Mouse (Mus musculus): Measurements from ENCODE around the gene Noc3l. TPM values are rescaled to one million over a fixed set of nuclear protein-coding genes. Genes with fewer than 3 reads are reported as not detected.

The Noc3l gene
- polyA plus RNA-seq, 1 experiment from 2014 or later = 12.3 TPM

- Histone ChIP-seq H3K27me3 (ENCODE audit: control insufficient read depth, insufficient read depth, low read length) (no peaks in the 10 kb centered on the region), H3K9ac (ENCODE audit: low read depth, low read length) (no peak overlapping the region), H3K4me2 (replicated peaks; ENCODE audit: low read depth, low read length) (no peak overlapping the region), H3K36me3 (ENCODE audit: control insufficient read depth, insufficient read depth, low read length) (peaks cover 8% of the 10 kb centered on the region; the same call in 1 of the 2 replicates), H3K27ac (ENCODE audit: low read depth, low read length) (no peak overlapping the region), H3K4me1 (ENCODE audit: control insufficient read depth, insufficient read depth, low read length) (peaks cover 4% of the 10 kb centered on the region; the same call in 1 of the 2 replicates), H3K9me3 (ENCODE audit: control insufficient read depth, low read length) (no peaks in the 10 kb centered on the region), H3K4me3 (ENCODE audit: low read length) (no peak overlapping the region)
- no peak for ATAC-seq (ENCODE audit: low FRiP score, low TSS enrichment)
- WGBS = 81% methylated on average over 4 of the region's 4 CpGs
Measured at GRCm38 (mm10) chr19:38820186-38820804, 1.3 kb upstream of the Noc3l start.

GRCm38 (mm10) chr19:38819427-38819802 lies 378 bp upstream of the Noc3l start:
- Histone ChIP-seq H3K36me3 (ENCODE audit: control insufficient read depth, insufficient read depth, low read length) (peaks cover 15% of the 10 kb centered on the region; the same call in 1 of the 2 replicates), H3K9ac (ENCODE audit: low read depth, low read length) (peak overlapping the region; percentile 79), H3K27ac (ENCODE audit: low read depth, low read length) (peak overlapping the region; percentile 47; the same call in 1 of the 2 replicates), H3K4me2 (replicated peaks; ENCODE audit: low read depth, low read length) (peak overlapping the region; percentile 82), H3K9me3 (ENCODE audit: control insufficient read depth, low read length) (no peaks in the 10 kb centered on the region), H3K27me3 (ENCODE audit: control insufficient read depth, insufficient read depth, low read length) (no peaks in the 10 kb centered on the region), H3K4me1 (ENCODE audit: control insufficient read depth, insufficient read depth, low read length) (peaks cover 4% of the 10 kb centered on the region; the same call in 1 of the 2 replicates), H3K4me3 (ENCODE audit: low read length) (peak overlapping the region; percentile 88)
- 19% methylated on average over 16 of the region's 16 CpGs for WGBS
- peak; percentile 66 for ATAC-seq (ENCODE audit: low FRiP score, low TSS enrichment)

GRCm38 (mm10) chr19:38818191-38818590 lies 846 bp downstream of the Noc3l start:
- peaks cover 26% of the 10 kb centered on the region; the same call in 1 of the 2 replicates for H3K36me3 ChIP-seq (ENCODE audit: control insufficient read depth, insufficient read depth, low read length)
- peak overlapping the region; percentile 88 for H3K4me3 ChIP-seq (ENCODE audit: low read length)
- WGBS = 40% methylated on average over 8 of the region's 8 CpGs
- H3K27me3 ChIP-seq (ENCODE audit: control insufficient read depth, insufficient read depth, low read length) = no peaks in the 10 kb centered on the region
- H3K27ac ChIP-seq (ENCODE audit: low read depth, low read length) = no peak overlapping the region
- peak overlapping the region; percentile 79 for H3K9ac ChIP-seq (ENCODE audit: low read depth, low read length)
- ATAC-seq (ENCODE audit: low FRiP score, low TSS enrichment) = no peak
- H3K9me3 ChIP-seq (ENCODE audit: control insufficient read depth, low read length) = no peaks in the 10 kb centered on the region
- H3K4me1 ChIP-seq (ENCODE audit: control insufficient read depth, insufficient read depth, low read length) = peaks cover 4% of the 10 kb centered on the region; the same call in 1 of the 2 replicates
- peak overlapping the region; percentile 82 for H3K4me2 ChIP-seq (replicated peaks; ENCODE audit: low read depth, low read length)

- Histone ChIP-seq H3K36me3 (ENCODE audit: control insufficient read depth, insufficient read depth, low read length) (peaks cover 80% of the 10 kb centered on the region), H3K27me3 (ENCODE audit: control insufficient read depth, insufficient read depth, low read length) (no peaks in the 10 kb centered on the region), H3K4me1 (ENCODE audit: control insufficient read depth, insufficient read depth, low read length) (no peaks in the 10 kb centered on the region), H3K9me3 (ENCODE audit: control insufficient read depth, low read length) (no peaks in the 10 kb centered on the region), H3K9ac (ENCODE audit: low read depth, low read length) (no peak overlapping the region), H3K27ac (ENCODE audit: low read depth, low read length) (no peak overlapping the region), H3K4me2 (replicated peaks; ENCODE audit: low read depth, low read length) (no peak overlapping the region), H3K4me3 (ENCODE audit: low read length) (no peak overlapping the region)
- 92% methylated on average over 6 of the region's 6 CpGs for WGBS
- ATAC-seq (ENCODE audit: low FRiP score, low TSS enrichment) = no peak
Measured at GRCm38 (mm10) chr19:38798801-38799200, 20.2 kb downstream of the Noc3l start.

- Histone ChIP-seq H3K36me3 (ENCODE audit: control insufficient read depth, insufficient read depth, low read length) (peaks cover 80% of the 10 kb centered on the region), H3K4me2 (replicated peaks; ENCODE audit: low read depth, low read length) (no peak overlapping the region), H3K4me3 (ENCODE audit: low read length) (no peak overlapping the region), H3K4me1 (ENCODE audit: control insufficient read depth, insufficient read depth, low read length) (no peaks in the 10 kb centered on the region), H3K9me3 (ENCODE audit: control insufficient read depth, low read length) (no peaks in the 10 kb centered on the region), H3K27me3 (ENCODE audit: control insufficient read depth, insufficient read depth, low read length) (no peaks in the 10 kb centered on the region), H3K9ac (ENCODE audit: low read depth, low read length) (no peak overlapping the region), H3K27ac (ENCODE audit: low read depth, low read length) (no peak overlapping the region)
- WGBS = 89% methylated on average over 1 of the region's 1 CpGs
- ATAC-seq (ENCODE audit: low FRiP score, low TSS enrichment) = no peak
Measured at GRCm38 (mm10) chr19:38798291-38798690, 20.7 kb downstream of the Noc3l start.

GRCm38 (mm10) chr19:38796546-38796945 lies 22.5 kb downstream of the Noc3l start:
- H3K27me3 ChIP-seq (ENCODE audit: control insufficient read depth, insufficient read depth, low read length) = no peaks in the 10 kb centered on the region
- H3K4me1 ChIP-seq (ENCODE audit: control insufficient read depth, insufficient read depth, low read length) = no peaks in the 10 kb centered on the region
- no peak overlapping the region for H3K4me3 ChIP-seq (ENCODE audit: low read length)
- H3K9ac ChIP-seq (ENCODE audit: low read depth, low read length) = no peak overlapping the region
- no peak overlapping the region for H3K4me2 ChIP-seq (replicated peaks; ENCODE audit: low read depth, low read length)
- no peaks in the 10 kb centered on the region for H3K9me3 ChIP-seq (ENCODE audit: control insufficient read depth, low read length)
- H3K36me3 ChIP-seq (ENCODE audit: control insufficient read depth, insufficient read depth, low read length) = peaks cover 77% of the 10 kb centered on the region
- no peak for ATAC-seq (ENCODE audit: low FRiP score, low TSS enrichment)
- H3K27ac ChIP-seq (ENCODE audit: low read depth, low read length) = no peak overlapping the region
- WGBS = 52% methylated on average over 5 of the region's 5 CpGs

- Histone ChIP-seq H3K27me3 (ENCODE audit: control insufficient read depth, insufficient read depth, low read length) (no peaks in the 10 kb centered on the region), H3K36me3 (ENCODE audit: control insufficient read depth, insufficient read depth, low read length) (peaks cover 87% of the 10 kb centered on the region), H3K27ac (ENCODE audit: low read depth, low read length) (no peak overlapping the region), H3K9me3 (ENCODE audit: control insufficient read depth, low read length) (no peaks in the 10 kb centered on the region), H3K4me2 (replicated peaks; ENCODE audit: low read depth, low read length) (no peak overlapping the region), H3K4me3 (ENCODE audit: low read length) (no peak overlapping the region), H3K4me1 (ENCODE audit: control insufficient read depth, insufficient read depth, low read length) (no peaks in the 10 kb centered on the region), H3K9ac (ENCODE audit: low read depth, low read length) (no peak overlapping the region)
- ATAC-seq (ENCODE audit: low FRiP score, low TSS enrichment) = no peak
- 95% methylated on average over 7 of the region's 7 CpGs for WGBS
Measured at GRCm38 (mm10) chr19:38793563-38794045, 25.4 kb downstream of the Noc3l start.

- no peak overlapping the region for H3K4me2 ChIP-seq (replicated peaks; ENCODE audit: low read depth, low read length)
- no peaks in the 10 kb centered on the region for H3K9me3 ChIP-seq (ENCODE audit: control insufficient read depth, low read length)
- H3K4me3 ChIP-seq (ENCODE audit: low read length) = no peak overlapping the region
- peaks cover 43% of the 10 kb centered on the region for H3K36me3 ChIP-seq (ENCODE audit: control insufficient read depth, insufficient read depth, low read length)
- no peak overlapping the region for H3K9ac ChIP-seq (ENCODE audit: low read depth, low read length)
- H3K4me1 ChIP-seq (ENCODE audit: control insufficient read depth, insufficient read depth, low read length) = no peaks in the 10 kb centered on the region
- 92% methylated on average over 6 of the region's 6 CpGs for WGBS
- no peak for ATAC-seq (ENCODE audit: low FRiP score, low TSS enrichment)
- H3K27ac ChIP-seq (ENCODE audit: low read depth, low read length) = no peak overlapping the region
- H3K27me3 ChIP-seq (ENCODE audit: control insufficient read depth, insufficient read depth, low read length) = no peaks in the 10 kb centered on the region
Measured at GRCm38 (mm10) chr19:38787756-38788155, 31.3 kb downstream of the Noc3l start.

- 85% methylated on average over 9 of the region's 9 CpGs for WGBS
- H3K27ac ChIP-seq (ENCODE audit: low read depth, low read length) = no peak overlapping the region
- no peak for ATAC-seq (ENCODE audit: low FRiP score, low TSS enrichment)
Measured at GRCm38 (mm10) chr19:38783542-38783941, 35.5 kb downstream of the Noc3l start.

More at GRCm38 (mm10) chr19:38783542-38783941, 35.5 kb downstream of the Noc3l start:
- no peak overlapping the region for H3K4me2 ChIP-seq (replicated peaks; ENCODE audit: low read depth, low read length)
- no peaks in the 10 kb centered on the region for H3K4me1 ChIP-seq (ENCODE audit: control insufficient read depth, insufficient read depth, low read length)
- no peaks in the 10 kb centered on the region for H3K9me3 ChIP-seq (ENCODE audit: control insufficient read depth, low read length)
- H3K4me3 ChIP-seq (ENCODE audit: low read length) = no peak overlapping the region
- no peak overlapping the region for H3K9ac ChIP-seq (ENCODE audit: low read depth, low read length)
- H3K36me3 ChIP-seq (ENCODE audit: control insufficient read depth, insufficient read depth, low read length) = peaks cover 4% of the 10 kb centered on the region
- no peaks in the 10 kb centered on the region for H3K27me3 ChIP-seq (ENCODE audit: control insufficient read depth, insufficient read depth, low read length)
